Mouse (Mus musculus) forebrain, embryonic 14.5 days (tissue): ENCODE results near the gene Cd44. TPM values are rescaled to one million over a fixed set of nuclear protein-coding genes. Genes with fewer than 3 reads are reported as not detected.

Experiments used
- ATAC-seq: fragments of 200-750 bp; cut with Nextera tagmentation; 2 replicates; pipeline ENCODE4 v1.8.0; 2017; ENCODE audit warnings: mild to moderate bottlenecking, moderate library complexity
- DNase-seq: peaks from one replicate; pipeline ENCODE4 v3.0.0-alpha.2; 2015; ENCODE audit warnings: low spot score
- H3K27ac ChIP-seq: fragments of 300-500 bp; sonication (generic); 2 replicates; pipeline ENCODE4 v1.5.1; 2014; ENCODE audit warnings: low read depth, mild to moderate bottlenecking, control low read depth, low read length, moderate library complexity
- H3K27me3 ChIP-seq: fragments of 300-500 bp; sonication (generic); replicated peaks from 2 replicates; pipeline ENCODE4 v1.6.1; 2014; ENCODE audit warnings: low read length, control low read depth, mixed read lengths; ENCODE audit not compliant: control insufficient read depth, insufficient read depth
- H3K36me3 ChIP-seq: fragments of 300-500 bp; sonication (generic); 2 replicates; pipeline ENCODE4 v1.6.1; 2014; ENCODE audit warnings: low read length, control low read depth; ENCODE audit not compliant: control insufficient read depth, insufficient read depth
- H3K4me1 ChIP-seq: fragments of 300-500 bp; sonication (generic); 2 replicates; pipeline ENCODE4 v1.6.1; 2014; ENCODE audit warnings: antibody characterized with exemption, low read length, control low read depth; ENCODE audit not compliant: control insufficient read depth, insufficient read depth
- H3K4me2 ChIP-seq: fragments of 300-500 bp; sonication (generic); 2 replicates; pipeline ENCODE4 v1.6.1; 2014; ENCODE audit warnings: mild to moderate bottlenecking, control low read depth, low read length
- H3K4me3 ChIP-seq: fragments of 300-500 bp; sonication (generic); 2 replicates; pipeline ENCODE4 v1.5.1; 2014; ENCODE audit warnings: low read depth, low read length, control low read depth
- H3K9ac ChIP-seq: fragments of 300-500 bp; sonication (generic); 2 replicates; pipeline ENCODE4 v1.6.1; 2014; ENCODE audit warnings: mild to moderate bottlenecking, low read length, control low read depth, moderate library complexity
- H3K9me3 ChIP-seq: fragments of 300-500 bp; sonication (generic); replicated peaks from 2 replicates; pipeline ENCODE4 v1.6.1; 2016; ENCODE audit warnings: low read length, control low read depth, mixed read lengths; ENCODE audit not compliant: control insufficient read depth
- WGBS: fragments of 180-500 bp; shearing (Covaris S2); extraction: QIAGEN DNeasy Blood & Tissue Kit; methylation state at CpG from one replicate; pipeline ENCODE4 v1.1.7; 2014; 5-methylcytosine and 5-hydroxymethylcytosine counted together
- polyA plus RNA-seq: library from polyadenylated mRNA; unstranded; fragments of >200 nt; fragmentation: Nextera tagmentation; extraction: Ambion mirVana; gene quantifications from 2 replicates; pipeline ENCODE4 v1.2.1, GENCODE M21; 2014

The Cd44 gene
- 2.1 and 2.2 TPM in 2 replicates for polyA plus RNA-seq

GRCm38 (mm10) chr2:102900875-102901827 is at the start of gene Cd44:
Gene Cd44 (minus strand): TSS chr2:102901665.
- peak within 1 kb of the TSS; percentile 31 for H3K4me3 ChIP-seq
- no peak within 1 kb of the TSS for H3K27ac ChIP-seq
- peak within 1 kb of the TSS; percentile 64 for H3K4me2 ChIP-seq
- no peaks in the 10 kb centered on the region for H3K36me3 ChIP-seq
- DNase-seq (peak; percentile 37), ATAC-seq (peak; percentile 72)
- peak within 1 kb of the TSS; percentile 43; the same call in 1 of the 2 replicates for H3K9ac ChIP-seq
- no peaks in the 10 kb centered on the region for H3K9me3 ChIP-seq
- under 1% methylated on average over 29 of the region's 29 CpGs for WGBS
- peaks cover 10% of the 10 kb centered on the region for H3K4me1 ChIP-seq
- 0 out of 2 replicates have a peak, but pooled peaks cover 5% of the 10 kb centered on the region for H3K27me3 ChIP-seq

DNA sequence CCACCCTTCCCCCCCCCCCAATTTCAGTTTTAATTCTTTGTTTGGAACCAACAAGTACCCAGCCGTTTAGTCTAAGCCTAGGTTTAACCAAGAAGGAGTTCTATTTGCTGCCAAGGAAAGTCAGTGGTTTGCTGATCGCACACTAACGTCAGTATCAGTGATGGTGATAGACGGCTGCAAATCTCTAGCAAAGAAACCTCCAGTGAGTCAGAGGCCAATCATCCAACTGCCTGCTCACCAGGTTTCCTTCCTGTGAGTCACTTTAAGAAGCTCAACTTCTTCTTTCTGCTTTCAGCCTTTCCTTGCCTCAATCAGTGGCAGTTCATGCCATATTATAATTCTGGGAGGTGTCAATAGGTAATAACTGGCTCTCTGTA is 47.0 kb upstream of the Cd44 start:
- 90% methylated on average over 4 of the region's 4 CpGs for WGBS
- no peak overlapping the region for H3K4me2 ChIP-seq

GRCm38 (mm10) chr2:102947846-102948480 is 46.5 kb upstream of the Cd44 start:
- Histone ChIP-seq H3K9ac (no peak overlapping the region), H3K4me2 (no peak overlapping the region), H3K9me3 (no peaks in the 10 kb centered on the region), H3K4me3 (no peak overlapping the region), H3K4me1 (peaks cover 13% of the 10 kb centered on the region), H3K36me3 (no peaks in the 10 kb centered on the region), H3K27ac (no peak overlapping the region), H3K27me3 (no peaks in the 10 kb centered on the region)
- no peak for ATAC-seq
- no peak for DNase-seq
- WGBS = 96% methylated on average over 5 of the region's 5 CpGs

More for the DNA sequence above, 47.0 kb upstream of the Cd44 start:
- no peak overlapping the region for H3K4me3 ChIP-seq
- no peak overlapping the region for H3K9ac ChIP-seq
- no peaks in the 10 kb centered on the region for H3K27me3 ChIP-seq
- DNase-seq (no peak), ATAC-seq (no peak)
- H3K27ac ChIP-seq = no peak overlapping the region
- H3K9me3 ChIP-seq = no peaks in the 10 kb centered on the region
- no peaks in the 10 kb centered on the region for H3K36me3 ChIP-seq
- peaks cover 12% of the 10 kb centered on the region for H3K4me1 ChIP-seq

DNA sequence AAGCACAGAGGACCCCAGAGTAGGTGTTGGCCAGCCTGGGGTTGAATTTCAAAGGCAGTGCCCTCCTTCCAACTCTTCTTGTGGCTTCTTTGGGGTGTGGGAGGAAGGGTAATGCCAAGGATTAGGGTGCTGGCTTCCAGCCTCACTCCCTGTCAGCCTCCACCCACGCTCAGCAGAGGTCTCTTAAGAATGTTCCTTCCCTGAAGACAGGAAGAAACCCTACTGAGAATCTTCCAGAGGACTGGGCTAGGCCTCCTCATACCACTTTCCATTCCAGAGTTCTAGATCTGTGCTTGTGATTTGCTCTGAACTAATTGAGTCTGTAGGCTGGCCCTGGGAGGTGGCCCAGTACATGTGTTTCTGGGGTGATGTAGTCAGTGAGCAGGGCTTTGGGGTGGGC is 43.6 kb upstream of the Cd44 start:
- H3K9me3 ChIP-seq = no peaks in the 10 kb centered on the region
- DNase-seq = no peak
- H3K9ac ChIP-seq = no peak overlapping the region
- no peaks in the 10 kb centered on the region for H3K36me3 ChIP-seq
- ATAC-seq = no peak
- H3K27ac ChIP-seq = no peak overlapping the region
- H3K4me1 ChIP-seq = peaks cover 13% of the 10 kb centered on the region
- H3K4me3 ChIP-seq = no peak overlapping the region
- WGBS = 57% methylated on average over 1 of the region's 1 CpGs
- H3K27me3 ChIP-seq = no peaks in the 10 kb centered on the region
- H3K4me2 ChIP-seq = no peak overlapping the region

DNA sequence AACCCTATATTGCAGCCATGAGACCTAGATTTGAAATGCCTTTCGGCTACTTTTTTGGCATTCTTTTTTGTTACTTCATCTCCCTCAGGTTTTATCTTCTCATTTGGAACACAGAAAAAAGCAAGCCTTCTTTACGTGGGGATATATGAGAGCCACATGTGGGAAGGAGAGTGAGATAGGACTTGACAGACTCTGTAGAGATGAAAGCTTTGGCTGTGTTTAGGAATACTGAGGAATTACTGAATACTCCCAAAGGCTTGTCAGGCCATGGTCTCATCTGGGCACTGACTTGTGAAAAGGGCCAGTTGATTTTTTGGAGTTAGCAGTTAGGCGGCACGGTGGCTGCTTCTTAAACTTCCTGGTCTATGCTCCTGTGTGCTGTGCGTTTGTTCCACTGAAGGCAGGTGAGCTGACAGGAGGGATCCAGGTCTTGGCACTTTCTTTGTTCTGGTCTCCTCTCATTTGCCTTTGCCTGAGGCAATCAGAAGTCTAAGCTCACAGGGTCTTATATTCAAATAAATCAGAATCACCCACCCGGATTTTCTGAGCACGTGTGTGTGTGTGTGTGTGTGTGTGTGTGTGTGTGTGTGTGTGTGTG is 43.0 kb upstream of the Cd44 start:
- WGBS = 84% methylated on average over 7 of the region's 7 CpGs
- Histone ChIP-seq H3K9me3 (no peaks in the 10 kb centered on the region), H3K4me3 (no peak overlapping the region), H3K4me1 (peaks cover 13% of the 10 kb centered on the region), H3K4me2 (no peak overlapping the region), H3K36me3 (no peaks in the 10 kb centered on the region), H3K27ac (no peak overlapping the region), H3K9ac (no peak overlapping the region), H3K27me3 (no peaks in the 10 kb centered on the region)
- ATAC-seq (no peak), DNase-seq (no peak)

DNA sequence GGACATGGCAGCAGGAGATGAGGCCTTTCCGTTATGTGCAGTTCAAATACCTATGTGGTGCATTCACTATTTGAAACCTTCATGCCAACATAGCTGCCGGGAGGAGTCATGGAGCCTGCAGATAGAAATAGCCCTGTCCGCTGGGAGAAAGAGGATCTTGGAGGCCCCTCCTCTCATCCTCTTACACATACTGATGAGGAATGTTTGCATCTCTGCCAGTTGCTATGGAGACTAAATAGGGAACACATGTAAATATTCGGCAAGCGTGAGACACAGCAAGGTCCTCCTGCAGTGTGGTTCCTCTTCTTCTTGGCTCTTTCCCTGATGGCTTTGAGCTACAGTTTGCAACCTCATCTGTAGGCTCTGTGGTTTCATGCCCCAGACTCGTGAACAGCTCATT is 42.5 kb upstream of the Cd44 start:
- peak; percentile 79 for DNase-seq
- H3K27ac ChIP-seq = no peak overlapping the region
- H3K4me2 ChIP-seq = no peak overlapping the region
- peak; percentile 88 for ATAC-seq
- no peaks in the 10 kb centered on the region for H3K9me3 ChIP-seq
- 38% methylated on average over 6 of the region's 6 CpGs for WGBS
- H3K4me1 ChIP-seq = peaks cover 13% of the 10 kb centered on the region
- no peaks in the 10 kb centered on the region for H3K36me3 ChIP-seq
- no peak overlapping the region for H3K4me3 ChIP-seq
- H3K9ac ChIP-seq = no peak overlapping the region
- H3K27me3 ChIP-seq = no peaks in the 10 kb centered on the region

- Histone ChIP-seq H3K9ac (no peak overlapping the region), H3K36me3 (no peaks in the 10 kb centered on the region), H3K4me1 (peaks cover 13% of the 10 kb centered on the region), H3K9me3 (no peaks in the 10 kb centered on the region), H3K4me3 (no peak overlapping the region), H3K4me2 (no peak overlapping the region), H3K27me3 (no peaks in the 10 kb centered on the region), H3K27ac (no peak overlapping the region)
- no peak for ATAC-seq
- WGBS = 88% methylated on average over 3 of the region's 3 CpGs
- no peak for DNase-seq
These were observed 41.3 kb upstream of the Cd44 start for GRCm38 (mm10) chr2:102942782-102943080.

DNA sequence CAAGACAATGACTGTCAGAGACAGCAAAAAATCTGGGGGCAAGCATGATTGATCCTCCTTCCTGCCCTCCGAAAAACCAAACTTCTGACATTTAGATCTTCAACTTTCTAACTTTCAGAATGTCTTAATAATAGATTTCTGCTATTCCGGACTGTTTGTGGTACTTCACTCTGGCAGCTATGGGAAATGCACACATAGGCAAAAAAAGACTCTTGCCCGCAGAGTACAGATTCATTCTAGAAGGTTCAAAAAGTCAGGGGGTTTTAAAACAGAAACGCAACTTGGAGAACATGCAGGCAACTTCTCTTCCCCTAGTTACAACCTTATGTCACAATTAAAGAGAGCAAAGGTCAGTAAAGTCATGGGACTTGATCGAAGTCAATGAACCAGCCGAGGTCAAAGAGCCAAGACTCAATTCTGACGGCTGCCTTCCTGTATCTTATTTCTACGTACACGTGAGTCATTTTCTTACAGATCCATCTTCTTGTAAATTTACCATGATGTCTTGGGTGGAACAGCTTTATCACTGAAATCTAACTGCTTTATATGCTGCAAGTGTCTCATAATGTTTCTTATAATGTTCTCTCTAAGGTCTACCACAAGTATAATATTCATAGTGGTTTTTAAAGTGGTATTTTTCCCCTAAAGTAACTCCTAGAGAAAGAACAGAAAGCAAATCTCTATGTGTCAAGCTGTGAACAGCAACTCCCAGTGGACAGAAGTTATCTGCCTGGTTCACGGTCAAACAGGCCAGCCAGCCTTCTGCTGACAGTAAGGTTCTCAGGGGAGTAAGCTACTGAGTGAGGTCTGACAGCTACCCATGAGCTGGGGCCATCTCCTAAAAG is 40.7 kb upstream of the Cd44 start:
- Histone ChIP-seq H3K4me2 (no peak overlapping the region), H3K27me3 (no peaks in the 10 kb centered on the region), H3K27ac (no peak overlapping the region), H3K4me1 (peaks cover 13% of the 10 kb centered on the region), H3K36me3 (no peaks in the 10 kb centered on the region), H3K9me3 (no peaks in the 10 kb centered on the region), H3K4me3 (no peak overlapping the region), H3K9ac (no peak overlapping the region)
- WGBS = 93% methylated on average over 10 of the region's 10 CpGs
- ATAC-seq = no peak
- DNase-seq = no peak
